Mouse (Mus musculus) forebrain, embryonic 12.5 days (tissue): Measurements from ENCODE around the gene Pank2. TPM values are rescaled to one million over a fixed set of nuclear protein-coding genes. Genes with fewer than 3 reads are reported as not detected.
"Not testable (repeated sequence)": the region's sequence is repeated elsewhere in the genome, so short reads cannot be mapped to it uniquely, and the experiment has no call there.

ENCODE experiments used
- ATAC-seq: fragments of 200-750 bp; cut with Nextera tagmentation; 2 replicates; pipeline ENCODE4 v1.8.0; 2017; ENCODE audit warnings: moderate TSS enrichment; ENCODE audit not compliant: low FRiP score
- H3K27ac ChIP-seq: fragments of 300-500 bp; sonication (generic); 2 replicates; pipeline ENCODE4 v1.5.1; 2016; ENCODE audit warnings: mild to moderate bottlenecking
- H3K27me3 ChIP-seq: fragments of 300-500 bp; sonication (generic); 2 replicates; pipeline ENCODE4 v1.6.1; 2016; ENCODE audit warnings: mild to moderate bottlenecking
- H3K36me3 ChIP-seq: fragments of 300-500 bp; sonication (generic); replicated peaks from 2 replicates; pipeline ENCODE4 v1.6.1; 2016; ENCODE audit warnings: mild to moderate bottlenecking
- H3K4me1 ChIP-seq: fragments of 300-500 bp; sonication (generic); 2 replicates; pipeline ENCODE4 v1.6.1; 2016
- H3K4me2 ChIP-seq: fragments of 300-500 bp; sonication (generic); 2 replicates; pipeline ENCODE4 v1.6.1; 2016; ENCODE audit warnings: mild to moderate bottlenecking, moderate library complexity
- H3K4me3 ChIP-seq: fragments of 300-500 bp; sonication (generic); replicated peaks from 2 replicates; pipeline ENCODE4 v1.5.1; 2016; ENCODE audit warnings: mild to moderate bottlenecking
- H3K9ac ChIP-seq: fragments of 300-500 bp; sonication (generic); 2 replicates; pipeline ENCODE4 v1.6.1; 2016; ENCODE audit warnings: mild to moderate bottlenecking
- H3K9me3 ChIP-seq: fragments of 300-500 bp; sonication (generic); 2 replicates; pipeline ENCODE4 v1.6.1; 2016
- WGBS: fragments of 180-500 bp; shearing (Covaris S2); methylation state at CpG from one replicate; pipeline ENCODE4 v1.1.7; 2016; 5-methylcytosine and 5-hydroxymethylcytosine counted together
- polyA plus RNA-seq: library from polyadenylated mRNA; unstranded; fragments of >200 nt; fragmentation: Nextera tagmentation; extraction: Ambion mirVana; gene quantifications from 2 replicates; pipeline ENCODE4 v1.2.1, GENCODE M21; 2016

The Pank2 gene
- polyA plus RNA-seq, 1 experiment from 2014 or later = 70.4 TPM

- 80% methylated on average over 1 of the region's 1 CpGs for WGBS
- H3K9me3 ChIP-seq, H3K4me2 ChIP-seq, H3K27me3 ChIP-seq, H3K27ac ChIP-seq, H3K9ac ChIP-seq, ATAC-seq, H3K4me3 ChIP-seq, H3K4me1 ChIP-seq: not testable (repeated sequence)
- peaks cover 33% of the 10 kb centered on the region for H3K36me3 ChIP-seq
Measured at GRCm38 (mm10) chr2:131305226-131305625, 42.9 kb downstream of the Pank2 start.

DNA sequence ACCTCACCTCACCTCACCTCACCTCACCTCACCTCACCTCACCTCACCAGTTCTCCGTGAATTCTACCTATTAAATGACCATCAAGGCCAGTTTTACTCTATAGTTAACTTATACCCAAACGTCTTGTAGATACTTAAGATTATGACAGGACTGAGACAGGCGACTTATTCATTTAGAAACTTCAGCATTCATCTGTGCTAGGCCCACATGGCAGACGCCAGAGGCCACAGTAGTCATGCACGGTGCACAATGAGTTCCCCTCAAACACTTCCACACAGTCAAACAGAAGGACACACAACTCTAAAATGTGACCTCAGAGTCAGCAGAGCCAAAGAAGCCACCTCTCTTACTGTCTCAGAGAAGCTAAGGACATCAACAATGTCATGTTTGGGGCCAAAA is 45.1 kb downstream of the Pank2 start:
- H3K27ac ChIP-seq = no peak overlapping the region
- no peaks in the 10 kb centered on the region for H3K27me3 ChIP-seq
- peaks cover 25% of the 10 kb centered on the region for H3K36me3 ChIP-seq
- H3K4me2 ChIP-seq = no peak overlapping the region
- no peaks in the 10 kb centered on the region for H3K4me1 ChIP-seq
- ATAC-seq = no peak
- WGBS = 87% methylated on average over 5 of the region's 5 CpGs
- H3K4me3 ChIP-seq = no peak overlapping the region
- H3K9me3 ChIP-seq = no peaks in the 10 kb centered on the region
- no peak overlapping the region for H3K9ac ChIP-seq

DNA sequence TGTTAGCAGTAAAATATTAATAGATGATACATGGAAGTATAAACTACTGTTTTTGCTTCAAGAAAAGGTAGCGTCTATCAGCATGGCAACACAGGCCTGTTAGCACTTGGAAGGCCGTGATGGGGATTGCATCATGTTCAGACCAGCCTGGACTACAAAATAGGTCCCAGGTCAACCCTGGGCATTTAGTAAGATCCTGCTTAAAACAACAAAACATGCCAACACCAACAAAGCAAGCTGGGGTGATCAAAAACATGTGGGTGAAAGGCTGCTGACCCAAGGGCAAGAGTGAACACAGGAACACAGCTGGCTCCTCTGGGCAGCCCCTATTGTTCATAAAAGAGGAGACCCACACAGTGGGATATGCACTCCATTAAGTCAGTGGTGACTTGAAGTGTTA is 45.5 kb downstream of the Pank2 start:
- no peak overlapping the region for H3K27ac ChIP-seq
- no peak overlapping the region for H3K9ac ChIP-seq
- H3K36me3 ChIP-seq = peaks cover 25% of the 10 kb centered on the region
- whole genome bisulfite sequencing = 75% methylated on average over 2 of the region's 2 CpGs
- no peaks in the 10 kb centered on the region for H3K4me1 ChIP-seq
- ATAC-seq = no peak
- H3K27me3 ChIP-seq = no peaks in the 10 kb centered on the region
- no peak overlapping the region for H3K4me3 ChIP-seq
- no peaks in the 10 kb centered on the region for H3K9me3 ChIP-seq
- H3K4me2 ChIP-seq = no peak overlapping the region

DNA sequence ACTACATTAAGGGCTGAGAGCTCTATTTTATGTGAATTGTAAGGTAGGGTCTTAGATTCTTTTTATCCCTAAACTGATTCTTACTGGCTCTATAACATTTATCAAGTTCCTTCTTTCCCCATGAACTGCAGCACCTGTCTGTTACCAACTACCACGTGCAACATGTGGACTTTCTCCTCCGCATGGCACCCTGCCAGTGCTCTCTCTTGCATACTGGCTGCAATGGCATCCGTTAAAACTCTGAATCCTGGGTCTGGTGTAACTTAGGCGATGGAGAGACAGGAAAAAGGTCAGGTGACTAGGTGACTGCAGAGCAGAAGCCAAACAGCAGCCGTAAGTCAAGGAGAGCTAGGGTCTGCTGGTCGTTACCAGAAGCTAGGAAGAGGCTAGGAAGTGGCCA is 47.0 kb downstream of the Pank2 start:
- no peak overlapping the region for H3K4me3 ChIP-seq
- no peaks in the 10 kb centered on the region for H3K27me3 ChIP-seq
- H3K9ac ChIP-seq = no peak overlapping the region
- no peak for ATAC-seq
- 72% methylated on average over 6 of the region's 6 CpGs for WGBS
- no peak overlapping the region for H3K4me2 ChIP-seq
- no peak overlapping the region for H3K27ac ChIP-seq
- no peaks in the 10 kb centered on the region for H3K4me1 ChIP-seq
- H3K9me3 ChIP-seq = no peaks in the 10 kb centered on the region
- peaks cover 11% of the 10 kb centered on the region; the same call in 1 of the 2 replicates for H3K36me3 ChIP-seq

- Histone ChIP-seq H3K4me2 (no peak overlapping the region), H3K9me3 (peaks cover 16% of the 10 kb centered on the region), H3K27me3 (no peaks in the 10 kb centered on the region), H3K36me3 (0 out of 2 replicates have a peak, but pooled peaks cover 12% of the 10 kb centered on the region), H3K4me3 (no peak overlapping the region), H3K9ac (no peak overlapping the region), H3K4me1 (no peaks in the 10 kb centered on the region), H3K27ac (no peak overlapping the region)
- 83% methylated on average over 2 of the region's 2 CpGs for WGBS
- ATAC-seq = no peak
Measured at GRCm38 (mm10) chr2:131316167-131316566, 53.9 kb downstream of the Pank2 start.

GRCm38 (mm10) chr2:131319401-131319800 is 57.1 kb downstream of the Pank2 start:
- Histone ChIP-seq H3K9ac (no peak overlapping the region), H3K27me3 (no peaks in the 10 kb centered on the region), H3K27ac (no peak overlapping the region), H3K4me3 (no peak overlapping the region), H3K4me1 (no peaks in the 10 kb centered on the region), H3K36me3 (0 out of 2 replicates have a peak, but pooled peaks cover 5% of the 10 kb centered on the region), H3K9me3 (peaks cover 16% of the 10 kb centered on the region), H3K4me2 (no peak overlapping the region)
- WGBS = 68% methylated on average over 6 of the region's 6 CpGs
- no peak for ATAC-seq

DNA sequence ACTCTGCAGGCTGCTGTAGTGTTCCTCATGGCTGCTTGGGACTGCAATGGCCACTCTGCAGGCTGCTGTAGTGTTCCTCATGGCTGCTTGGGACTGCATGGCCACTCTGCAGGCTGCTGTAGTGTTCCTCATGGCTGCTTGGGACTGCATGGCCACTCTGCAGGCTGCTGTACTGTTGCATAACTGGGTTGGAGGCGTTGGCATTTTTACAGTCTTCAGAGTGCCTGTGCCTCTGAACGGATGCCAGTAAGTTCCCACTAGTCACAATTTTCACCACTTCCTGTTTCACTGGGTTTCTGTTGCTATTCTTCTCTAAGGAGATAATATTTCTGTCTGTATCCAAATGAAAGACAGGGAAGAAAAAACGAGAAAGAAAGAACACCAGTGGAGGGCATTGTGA is 58.9 kb downstream of the Pank2 start:
- not testable (repeated sequence) for H3K4me2 ChIP-seq, H3K27me3 ChIP-seq, ATAC-seq, H3K36me3 ChIP-seq, H3K4me3 ChIP-seq, H3K27ac ChIP-seq, H3K4me1 ChIP-seq, H3K9ac ChIP-seq
- WGBS = 83% methylated on average over 3 of the region's 3 CpGs
- peaks cover 14% of the 10 kb centered on the region for H3K9me3 ChIP-seq

GRCm38 (mm10) chr2:131323675-131324074 is 61.4 kb downstream of the Pank2 start:
- no peaks in the 10 kb centered on the region for H3K4me1 ChIP-seq
- no peaks in the 10 kb centered on the region for H3K27me3 ChIP-seq
- peaks cover 6% of the 10 kb centered on the region; the same call in 1 of the 2 replicates for H3K9me3 ChIP-seq
- H3K4me2 ChIP-seq = no peak overlapping the region
- H3K9ac ChIP-seq = no peak overlapping the region
- WGBS = 82% methylated on average over 1 of the region's 1 CpGs
- no peak for ATAC-seq
- no peak overlapping the region for H3K4me3 ChIP-seq
- H3K27ac ChIP-seq = no peak overlapping the region
- H3K36me3 ChIP-seq = no peaks in the 10 kb centered on the region

DNA sequence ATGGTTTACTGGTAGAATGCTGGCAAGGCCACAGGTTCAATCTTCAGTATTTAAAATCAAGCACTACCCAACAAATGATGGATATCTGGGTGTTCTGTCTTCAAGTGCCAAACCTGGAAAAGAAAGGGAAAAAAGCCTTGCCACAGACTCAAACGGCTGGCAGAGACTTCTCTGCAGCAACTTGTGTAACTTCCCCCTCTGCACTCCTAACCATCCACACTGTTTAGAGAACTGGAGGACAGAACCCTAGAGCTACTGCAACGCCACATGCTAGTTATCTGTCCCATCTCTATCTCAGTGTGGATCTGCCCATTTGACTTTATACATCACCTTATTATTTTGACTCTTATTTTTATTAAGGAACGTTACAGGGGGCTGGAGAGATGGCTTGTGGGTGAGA is 63.7 kb downstream of the Pank2 start:
- Histone ChIP-seq H3K36me3 (no peaks in the 10 kb centered on the region), H3K4me1 (no peaks in the 10 kb centered on the region), H3K27me3 (no peaks in the 10 kb centered on the region), H3K9me3 (no peaks in the 10 kb centered on the region), H3K4me2 (no peak overlapping the region), H3K9ac (no peak overlapping the region), H3K27ac (no peak overlapping the region), H3K4me3 (no peak overlapping the region)
- no peak for ATAC-seq
- WGBS = 80% methylated on average over 3 of the region's 3 CpGs

DNA sequence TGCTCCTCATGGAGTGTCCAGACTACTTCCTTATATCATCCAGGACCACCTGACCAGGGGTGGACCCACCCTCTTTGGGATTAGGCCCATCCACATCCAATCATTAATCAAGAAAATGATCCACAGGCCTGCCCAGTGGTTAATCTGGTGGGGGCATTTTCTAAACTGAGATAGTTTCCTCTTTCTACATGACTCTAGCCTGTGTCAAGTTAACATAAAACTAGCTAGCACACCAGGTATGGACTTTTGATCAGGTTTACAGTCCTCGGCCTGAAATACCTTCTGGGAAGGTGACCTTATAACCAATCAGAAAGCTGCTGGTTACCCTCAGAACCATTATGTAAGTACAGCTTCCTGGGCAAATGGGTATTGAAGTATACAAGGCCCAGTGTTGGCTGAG is 66.7 kb downstream of the Pank2 start:
- ATAC-seq = no peak
- Histone ChIP-seq H3K27ac (no peak overlapping the region), H3K9me3 (no peaks in the 10 kb centered on the region), H3K27me3 (no peaks in the 10 kb centered on the region), H3K4me2 (no peak overlapping the region), H3K9ac (no peak overlapping the region), H3K4me1 (no peaks in the 10 kb centered on the region), H3K36me3 (no peaks in the 10 kb centered on the region), H3K4me3 (no peak overlapping the region)
- 84% methylated on average over 1 of the region's 1 CpGs for WGBS

- Histone ChIP-seq H3K36me3 (no peaks in the 10 kb centered on the region), H3K9ac (no peak overlapping the region), H3K4me3 (no peak overlapping the region), H3K27ac (no peak overlapping the region), H3K27me3 (no peaks in the 10 kb centered on the region), H3K4me1 (no peaks in the 10 kb centered on the region), H3K9me3 (no peaks in the 10 kb centered on the region), H3K4me2 (no peak overlapping the region)
- no peak for ATAC-seq
- 89% methylated on average over 3 of the region's 3 CpGs for WGBS
Measured at GRCm38 (mm10) chr2:131330548-131330947, 68.3 kb downstream of the Pank2 start.

GRCm38 (mm10) chr2:131337602-131338001 is 75.3 kb downstream of the Pank2 start:
- Histone ChIP-seq H3K27ac (no peak overlapping the region), H3K4me2 (no peak overlapping the region), H3K27me3 (no peaks in the 10 kb centered on the region), H3K9me3 (no peaks in the 10 kb centered on the region), H3K9ac (no peak overlapping the region), H3K36me3 (no peaks in the 10 kb centered on the region), H3K4me1 (peaks cover 3% of the 10 kb centered on the region; the same call in 1 of the 2 replicates), H3K4me3 (no peak overlapping the region)
- no peak for ATAC-seq
- WGBS = 88% methylated on average over 6 of the region's 6 CpGs

DNA sequence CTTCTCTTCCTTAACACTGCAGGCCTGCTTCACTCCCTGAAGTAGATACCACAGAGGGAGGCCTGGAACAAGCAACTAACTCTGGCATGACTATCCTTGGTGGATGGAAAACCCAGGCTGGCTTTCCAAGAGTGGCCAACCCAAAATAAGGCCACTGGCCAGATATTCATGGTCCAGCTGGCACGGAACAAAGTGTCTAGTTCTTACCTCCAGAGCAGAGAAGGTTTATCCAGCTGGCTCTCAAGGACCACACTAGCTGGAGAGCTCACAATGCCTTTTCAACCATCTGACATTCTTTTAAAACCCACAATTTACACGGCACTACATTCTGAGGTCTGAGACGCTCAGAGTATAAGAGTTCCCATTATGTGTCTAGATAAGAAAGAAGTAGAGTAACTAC is 82.2 kb downstream of the Pank2 start:
- H3K36me3 ChIP-seq = no peaks in the 10 kb centered on the region
- no peak overlapping the region for H3K27ac ChIP-seq
- H3K4me1 ChIP-seq = peaks cover 12% of the 10 kb centered on the region
- no peaks in the 10 kb centered on the region for H3K9me3 ChIP-seq
- 51% methylated on average over 3 of the region's 3 CpGs for WGBS
- H3K27me3 ChIP-seq = no peaks in the 10 kb centered on the region
- no peak overlapping the region for H3K4me3 ChIP-seq
- no peak for ATAC-seq
- no peak overlapping the region for H3K4me2 ChIP-seq
- no peak overlapping the region for H3K9ac ChIP-seq
